Mouse (Mus musculus): ENCODE measurements at regions not wholly inside any gene's neighbourhood (a gene's known extent, or its start where the extent isn't known, plus 50 kb on each side); places are given as distances from the start of the nearest gene placed in this dataset.

GRCm38 (mm10) chr13:48102576-48102975 lies 158.5 kb upstream of the Id4 start:
- Histone ChIP-seq H3K4me3 (no peak overlapping the region), H3K4me2 (no peak overlapping the region), H3K27ac (peak overlapping the region; percentile 75), H3K4me1 (replicated peaks) (peaks cover 24% of the 10 kb centered on the region), H3K9me3 (no peaks in the 10 kb centered on the region), H3K9ac (no peak overlapping the region), H3K36me3 (no peaks in the 10 kb centered on the region), H3K27me3 (no peaks in the 10 kb centered on the region)
- 47% methylated on average over 7 of the region's 7 CpGs for WGBS
- no peak for ATAC-seq (ENCODE audit: low FRiP score)

DNA sequence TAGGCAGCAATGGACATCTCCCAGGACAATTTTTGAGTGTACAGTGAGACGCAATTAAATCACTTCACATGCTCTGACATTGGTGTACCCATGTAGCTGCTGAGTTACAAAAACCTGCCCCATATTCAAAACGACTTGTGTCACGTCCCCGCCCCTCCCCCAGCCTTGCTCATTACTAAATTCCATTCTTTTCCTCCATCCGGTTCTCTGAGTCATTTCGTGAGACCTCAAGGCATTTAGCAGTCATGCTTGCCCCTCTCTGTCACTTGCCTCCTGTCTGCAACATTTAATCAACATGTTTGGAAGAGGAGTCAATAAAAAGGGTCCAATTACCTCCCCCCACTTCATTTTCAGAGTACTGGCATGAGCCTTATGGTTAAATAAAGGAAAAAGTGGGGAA lies 156.3 kb upstream of the Id4 start:
- no peaks in the 10 kb centered on the region for H3K36me3 ChIP-seq
- 67% methylated on average over 6 of the region's 6 CpGs for WGBS
- H3K4me3 ChIP-seq, result no peak overlapping the region
- no peaks in the 10 kb centered on the region for H3K9me3 ChIP-seq
- no peak overlapping the region for H3K9ac ChIP-seq
- no peak for ATAC-seq (ENCODE audit: low FRiP score)
- H3K4me1 ChIP-seq (replicated peaks), result peaks cover 24% of the 10 kb centered on the region
- H3K4me2 ChIP-seq, result no peak overlapping the region
- H3K27ac ChIP-seq, result no peak overlapping the region
- no peaks in the 10 kb centered on the region for H3K27me3 ChIP-seq

DNA sequence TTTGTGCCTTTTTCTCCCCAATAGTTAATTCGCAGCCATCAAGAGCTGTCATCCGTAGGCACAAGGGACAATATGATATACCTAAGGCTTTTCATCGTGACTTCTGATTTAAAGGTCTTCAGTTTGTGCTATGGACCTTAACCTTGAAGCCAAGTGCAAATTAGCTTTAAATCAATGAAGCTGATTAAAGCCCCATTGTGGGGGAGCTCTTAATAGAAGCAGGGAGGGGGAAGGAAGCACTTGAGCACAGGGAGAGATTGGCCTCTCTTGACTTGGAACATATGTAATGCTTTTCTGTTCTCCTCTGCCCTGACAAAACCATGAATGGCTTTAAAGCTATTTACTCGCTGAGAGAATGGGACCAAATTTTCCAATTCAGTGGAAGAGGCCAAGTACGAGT lies 154.1 kb upstream of the Id4 start:
- no peak overlapping the region for H3K9ac ChIP-seq
- H3K4me1 ChIP-seq (replicated peaks), result peaks cover 21% of the 10 kb centered on the region
- 44% methylated on average over 5 of the region's 5 CpGs for WGBS
- ATAC-seq (ENCODE audit: low FRiP score), result no peak
- no peaks in the 10 kb centered on the region for H3K36me3 ChIP-seq
- no peaks in the 10 kb centered on the region for H3K9me3 ChIP-seq
- H3K4me3 ChIP-seq, result no peak overlapping the region
- no peak overlapping the region for H3K27ac ChIP-seq
- H3K27me3 ChIP-seq, result no peaks in the 10 kb centered on the region
- H3K4me2 ChIP-seq, result no peak overlapping the region

GRCm38 (mm10) chr13:48115890-48116289 lies 145.1 kb upstream of the Id4 start:
- ATAC-seq (ENCODE audit: low FRiP score), result no peak
- H3K4me1 ChIP-seq (replicated peaks), result no peaks in the 10 kb centered on the region
- 86% methylated on average over 7 of the region's 7 CpGs for WGBS

DNA sequence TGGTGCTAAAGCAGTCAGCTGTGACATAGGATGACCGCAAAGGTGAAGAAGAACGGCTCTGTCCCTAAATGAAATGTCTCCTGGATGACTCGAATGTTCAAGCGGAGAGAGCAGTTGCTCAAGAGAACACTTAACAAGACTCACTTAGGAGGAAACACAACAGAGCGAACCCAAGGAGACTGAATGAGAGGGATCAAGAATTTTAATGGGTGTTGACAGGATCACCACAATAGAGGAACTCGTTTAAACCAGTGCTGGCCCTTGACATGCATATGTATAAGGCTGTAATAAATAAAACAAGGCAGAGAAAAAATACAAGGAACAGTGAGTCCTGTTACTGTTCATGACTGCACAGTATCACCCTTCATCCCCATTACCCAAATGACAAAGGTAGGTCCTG lies 134.4 kb upstream of the Id4 start:
- Histone ChIP-seq H3K9me3 (no peaks in the 10 kb centered on the region), H3K27ac (no peak overlapping the region), H3K4me3 (no peak overlapping the region), H3K9ac (no peak overlapping the region), H3K4me1 (replicated peaks) (peaks cover 20% of the 10 kb centered on the region), H3K27me3 (no peaks in the 10 kb centered on the region), H3K4me2 (no peak overlapping the region), H3K36me3 (no peaks in the 10 kb centered on the region)
- 40% methylated on average over 6 of the region's 6 CpGs for WGBS
- ATAC-seq (ENCODE audit: low FRiP score), result no peak

More at GRCm38 (mm10) chr13:48115890-48116289, 145.1 kb upstream of the Id4 start:
- Histone ChIP-seq H3K9ac (no peak overlapping the region), H3K27ac (no peak overlapping the region), H3K4me2 (no peak overlapping the region), H3K27me3 (no peaks in the 10 kb centered on the region), H3K36me3 (no peaks in the 10 kb centered on the region), H3K9me3 (peaks cover 6% of the 10 kb centered on the region; the same call in 1 of the 2 replicates), H3K4me3 (no peak overlapping the region)

DNA sequence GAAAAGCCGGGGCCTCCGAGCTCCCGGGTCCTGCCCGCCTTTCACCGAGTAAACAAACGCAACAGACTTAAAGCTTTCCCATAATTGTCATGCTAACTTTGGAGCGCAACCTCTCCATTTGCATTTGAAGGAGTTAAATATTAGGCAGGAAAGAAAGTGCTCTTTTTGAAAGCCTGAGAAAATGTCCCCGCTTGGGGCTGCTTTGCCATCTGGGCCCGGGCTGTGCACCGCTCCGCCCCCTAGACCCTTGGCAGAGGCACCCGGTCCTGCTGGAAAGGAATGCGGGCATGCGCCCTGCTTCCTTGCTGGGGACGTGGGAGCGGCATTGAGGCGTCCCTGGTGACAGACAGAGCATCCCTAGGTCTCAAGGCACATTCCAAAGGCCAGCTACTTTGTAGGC lies 130.3 kb upstream of the Id4 start:
- under 1% methylated on average over 17 of the region's 17 CpGs for WGBS
- peak overlapping the region; percentile 9; the same call in 1 of the 2 replicates for H3K4me3 ChIP-seq
- H3K4me2 ChIP-seq, result peak overlapping the region; percentile 43
- H3K9ac ChIP-seq, result 0 out of 2 replicates have a peak overlapping the region, but pooled peaks have one; percentile 1
- H3K27ac ChIP-seq, result peak overlapping the region; percentile 72
- no peaks in the 10 kb centered on the region for H3K36me3 ChIP-seq
- H3K9me3 ChIP-seq, result no peaks in the 10 kb centered on the region
- peaks cover 30% of the 10 kb centered on the region for H3K4me1 ChIP-seq (replicated peaks)
- H3K27me3 ChIP-seq, result no peaks in the 10 kb centered on the region
- peak; percentile 82 for ATAC-seq (ENCODE audit: low FRiP score)

GRCm38 (mm10) chr13:48131681-48132080 lies 129.3 kb upstream of the Id4 start:
- H3K9me3 ChIP-seq, result no peaks in the 10 kb centered on the region
- no peaks in the 10 kb centered on the region for H3K36me3 ChIP-seq
- peak; percentile 25; the same call in 1 of the 2 replicates for ATAC-seq (ENCODE audit: low FRiP score)
- peak overlapping the region; percentile 72; the same call in 1 of the 2 replicates for H3K27ac ChIP-seq
- peaks cover 39% of the 10 kb centered on the region for H3K4me1 ChIP-seq (replicated peaks)
- H3K9ac ChIP-seq, result no peak overlapping the region
- H3K4me2 ChIP-seq, result no peak overlapping the region
- 8% methylated on average over 5 of the region's 5 CpGs for WGBS
- H3K27me3 ChIP-seq, result no peaks in the 10 kb centered on the region
- H3K4me3 ChIP-seq, result no peak overlapping the region

GRCm38 (mm10) chr13:48145976-48146375 lies 115.1 kb upstream of the Id4 start:
- WGBS, result 89% methylated on average over 5 of the region's 5 CpGs
- no peak for ATAC-seq (ENCODE audit: low FRiP score)
- Histone ChIP-seq H3K36me3 (no peaks in the 10 kb centered on the region), H3K4me3 (no peak overlapping the region), H3K27me3 (no peaks in the 10 kb centered on the region), H3K4me1 (replicated peaks) (no peaks in the 10 kb centered on the region), H3K4me2 (no peak overlapping the region), H3K9ac (no peak overlapping the region), H3K9me3 (no peaks in the 10 kb centered on the region), H3K27ac (no peak overlapping the region)

GRCm38 (mm10) chr13:48147061-48147460 lies 114.0 kb upstream of the Id4 start:
- Histone ChIP-seq H3K9me3 (no peaks in the 10 kb centered on the region), H3K4me3 (no peak overlapping the region), H3K36me3 (no peaks in the 10 kb centered on the region), H3K9ac (no peak overlapping the region), H3K27ac (no peak overlapping the region), H3K4me2 (no peak overlapping the region), H3K27me3 (no peaks in the 10 kb centered on the region), H3K4me1 (replicated peaks) (no peaks in the 10 kb centered on the region)
- ATAC-seq (ENCODE audit: low FRiP score), result no peak
- 82% methylated on average over 7 of the region's 7 CpGs for WGBS

DNA sequence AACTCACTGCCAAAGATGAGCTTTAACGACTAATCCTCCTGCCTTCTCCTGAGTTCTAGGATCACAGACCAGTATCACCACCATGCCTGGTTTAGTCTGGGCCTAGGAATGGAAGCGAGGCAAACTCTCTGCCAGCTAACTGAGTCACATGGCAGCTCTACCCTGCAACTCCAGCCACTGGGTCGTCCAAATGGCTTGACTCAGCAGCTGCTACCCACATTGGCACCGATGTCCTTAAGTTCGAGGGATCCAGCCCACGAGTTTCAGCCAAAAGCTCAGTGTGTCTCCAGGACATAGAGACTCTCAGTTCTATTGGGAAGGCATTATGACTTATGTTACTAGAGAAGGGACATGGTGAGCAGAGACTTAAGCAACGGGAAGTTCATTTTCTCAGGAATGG lies 107.8 kb upstream of the Id4 start:
- peak overlapping the region; percentile 75 for H3K27ac ChIP-seq
- ATAC-seq (ENCODE audit: low FRiP score), result no peak
- WGBS, result 52% methylated on average over 7 of the region's 7 CpGs

DNA sequence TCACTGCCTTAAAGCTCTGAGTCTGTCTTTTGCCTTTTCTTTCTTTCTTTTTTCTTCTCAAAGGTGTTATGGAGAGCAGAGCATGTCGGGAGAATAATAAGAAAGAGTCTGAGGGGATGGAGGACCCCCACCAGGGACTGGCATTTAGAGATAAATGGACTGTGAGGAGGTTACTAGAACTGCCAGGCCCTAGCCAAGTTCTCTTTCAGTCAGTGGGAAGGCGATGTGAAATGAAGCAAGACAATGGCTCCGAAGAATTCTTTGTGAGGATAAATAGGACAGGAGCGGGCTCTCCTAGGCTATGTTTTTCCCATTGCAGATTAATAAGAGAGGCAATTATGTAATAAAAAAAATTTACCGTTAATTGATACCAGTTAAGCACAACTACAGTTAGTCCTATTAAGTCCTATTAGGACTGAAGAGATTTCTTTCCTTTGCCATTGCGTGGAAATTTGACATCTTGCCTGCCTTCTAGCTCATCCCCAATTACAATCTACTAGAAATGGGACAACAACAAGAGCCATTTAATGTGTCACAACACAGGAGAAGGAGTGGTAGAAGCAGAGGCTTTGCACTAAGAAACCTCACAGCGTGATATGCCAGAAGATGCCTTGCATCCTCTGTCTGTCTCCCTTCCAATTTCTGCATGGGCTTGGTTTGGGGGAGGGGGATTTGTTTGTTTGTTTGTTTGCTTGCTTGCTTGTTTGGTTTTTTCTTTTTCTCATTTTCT lies 107.2 kb upstream of the Id4 start:
- ATAC-seq (ENCODE audit: low FRiP score), result no peak
- Histone ChIP-seq H3K4me3 (no peak overlapping the region), H3K36me3 (no peaks in the 10 kb centered on the region), H3K9ac (no peak overlapping the region), H3K27ac (peak overlapping the region; percentile 75), H3K9me3 (no peaks in the 10 kb centered on the region), H3K27me3 (no peaks in the 10 kb centered on the region), H3K4me1 (replicated peaks) (peaks cover 17% of the 10 kb centered on the region), H3K4me2 (no peak overlapping the region)
- WGBS, result 29% methylated on average over 7 of the region's 7 CpGs

More for the DNA sequence above, 107.8 kb upstream of the Id4 start:
- Histone ChIP-seq H3K4me3 (no peak overlapping the region), H3K36me3 (no peaks in the 10 kb centered on the region), H3K9ac (no peak overlapping the region), H3K9me3 (no peaks in the 10 kb centered on the region), H3K27me3 (no peaks in the 10 kb centered on the region), H3K4me2 (no peak overlapping the region), H3K4me1 (replicated peaks) (peaks cover 12% of the 10 kb centered on the region)

DNA sequence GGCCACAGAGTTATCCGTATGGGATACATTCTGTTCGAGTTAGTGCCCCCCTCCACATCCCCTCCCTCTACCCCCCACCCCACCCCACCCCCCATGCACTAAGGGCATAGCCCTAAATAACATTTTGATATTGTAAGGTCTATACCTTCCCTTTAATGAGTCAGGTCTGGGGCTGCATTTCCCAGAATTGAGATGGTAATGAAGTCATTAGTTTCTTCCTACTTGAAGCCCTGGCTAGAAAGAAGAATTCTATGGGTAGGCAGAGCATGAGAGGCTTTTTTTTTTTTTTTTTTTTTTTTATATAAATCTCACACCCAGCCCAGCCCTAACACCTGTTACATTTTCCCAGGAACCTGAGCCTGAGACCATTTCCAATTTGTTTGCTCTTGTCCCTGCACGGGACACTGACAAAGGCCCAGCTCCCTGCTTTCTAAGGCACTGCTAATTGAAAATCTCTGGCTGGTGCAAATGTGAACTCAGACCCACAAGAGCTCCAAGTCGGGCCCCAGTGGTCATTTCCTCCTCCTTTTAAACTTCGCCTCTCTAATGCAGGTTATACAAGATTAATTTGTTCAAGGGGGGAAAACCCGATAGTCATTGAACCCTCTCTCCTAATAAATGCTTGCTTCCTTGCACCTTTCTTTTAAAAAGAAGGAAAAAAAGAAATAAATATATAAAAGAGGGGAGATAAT lies 106.5 kb upstream of the Id4 start:
- Histone ChIP-seq H3K36me3 (no peaks in the 10 kb centered on the region), H3K27me3 (no peaks in the 10 kb centered on the region), H3K9ac (no peak overlapping the region), H3K9me3 (no peaks in the 10 kb centered on the region), H3K27ac (peak overlapping the region; percentile 75), H3K4me2 (no peak overlapping the region), H3K4me3 (no peak overlapping the region), H3K4me1 (replicated peaks) (peaks cover 24% of the 10 kb centered on the region)
- ATAC-seq (ENCODE audit: low FRiP score), result no peak
- 18% methylated on average over 6 of the region's 6 CpGs for WGBS
